Mouse (Mus musculus): ENCODE measurements around the gene Cep41. TPM values are rescaled to one million over a fixed set of nuclear protein-coding genes. Genes with fewer than 3 reads are reported as not detected.

Cep41 gene
- polyA plus RNA-seq, 1 experiment, result 2.6 TPM

DNA sequence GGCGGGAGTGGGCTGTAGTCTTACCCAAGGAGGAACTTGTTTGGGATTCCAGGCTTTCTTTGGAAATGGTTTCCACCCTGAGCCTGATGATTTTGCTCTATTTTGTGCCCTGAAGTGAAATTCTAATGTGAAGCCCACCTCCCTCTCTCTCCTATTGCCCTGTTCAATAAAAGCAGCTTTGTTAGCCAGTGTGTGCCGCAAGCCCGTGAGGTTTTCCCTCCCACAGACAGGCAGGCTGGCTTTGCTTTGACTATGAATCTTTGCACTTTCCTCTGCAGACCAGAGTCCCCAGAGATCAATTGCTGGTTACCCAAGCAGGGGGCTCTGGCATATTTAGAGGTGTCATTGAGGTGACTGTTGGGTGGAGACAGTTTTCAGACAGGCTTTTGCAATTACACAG, 49.1 kb downstream of the Cep41 start:
- Histone ChIP-seq H3K36me3 (ENCODE audit: control insufficient read depth, insufficient read depth, low read length) (no peaks in the 10 kb centered on the region), H3K4me1 (ENCODE audit: control insufficient read depth, insufficient read depth, low read length) (no peaks in the 10 kb centered on the region), H3K27me3 (replicated peaks; ENCODE audit: control insufficient read depth, insufficient read depth, low read length) (no peaks in the 10 kb centered on the region), H3K4me3 (ENCODE audit: insufficient read depth, low read depth, low read length) (no peak overlapping the region), H3K27ac (ENCODE audit: insufficient read depth, low read depth, low read length) (no peak overlapping the region)
- DNase-seq, result no peak
- 84% methylated on average over 3 of the region's 3 CpGs for WGBS
- TF ChIP-seq POLR2A (IDR thresholded peaks at IDR 0.05; ENCODE audit: low read depth, low read length) (no peak), CTCF (conservative IDR thresholded peaks at IDR 0.05; ENCODE audit: insufficient read depth, insufficient read length, low read depth, low read length) (no peak)

DNA sequence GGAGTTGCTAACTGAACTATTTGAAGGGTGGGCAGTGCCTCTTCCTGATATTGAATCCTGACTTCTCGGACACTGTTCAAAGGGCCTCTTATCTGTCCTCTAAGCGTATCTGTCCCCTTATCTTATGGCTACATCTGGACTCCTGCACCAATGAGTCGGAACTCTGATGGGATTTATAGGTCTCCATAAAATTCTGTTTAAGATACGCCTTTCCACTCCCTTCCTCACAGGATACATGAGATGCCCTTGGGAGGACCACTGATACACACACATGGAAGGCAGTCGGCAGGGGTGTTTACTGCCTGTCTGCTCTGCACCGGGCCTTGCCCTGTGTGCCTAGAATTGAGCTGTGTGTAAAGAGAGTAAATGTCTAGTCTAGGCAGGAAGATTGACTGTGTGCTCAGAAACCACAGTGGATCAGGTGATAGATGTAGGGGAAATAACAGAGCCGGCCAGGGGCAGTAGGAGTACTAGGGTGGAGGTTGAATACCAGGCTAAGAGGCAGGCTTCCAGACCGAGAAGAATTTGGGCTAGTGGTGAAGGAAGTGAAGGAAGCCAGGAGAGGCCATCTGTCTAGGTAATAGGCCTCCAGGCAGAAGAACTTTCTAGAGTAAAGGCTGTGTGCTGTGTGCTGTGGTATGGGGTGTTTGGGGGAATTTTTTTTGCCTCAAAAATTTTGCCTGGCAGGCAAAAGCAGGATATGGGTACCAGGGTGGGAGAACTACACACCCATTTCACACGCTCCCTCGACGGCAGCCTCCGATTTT, 49.7 kb downstream of the Cep41 start:
- H3K4me1 ChIP-seq (ENCODE audit: control insufficient read depth, insufficient read depth, low read length), result no peaks in the 10 kb centered on the region
- no peak for TF ChIP-seq CTCF (conservative IDR thresholded peaks at IDR 0.05; ENCODE audit: insufficient read depth, insufficient read length, low read depth, low read length)
- H3K27ac ChIP-seq (ENCODE audit: insufficient read depth, low read depth, low read length), result no peak overlapping the region
- H3K4me3 ChIP-seq (ENCODE audit: insufficient read depth, low read depth, low read length), result no peak overlapping the region
- no peak for DNase-seq
- no peaks in the 10 kb centered on the region for H3K36me3 ChIP-seq (ENCODE audit: control insufficient read depth, insufficient read depth, low read length)
- 58% methylated on average over 12 of the region's 12 CpGs for WGBS
- no peaks in the 10 kb centered on the region for H3K27me3 ChIP-seq (replicated peaks; ENCODE audit: control insufficient read depth, insufficient read depth, low read length)

DNA sequence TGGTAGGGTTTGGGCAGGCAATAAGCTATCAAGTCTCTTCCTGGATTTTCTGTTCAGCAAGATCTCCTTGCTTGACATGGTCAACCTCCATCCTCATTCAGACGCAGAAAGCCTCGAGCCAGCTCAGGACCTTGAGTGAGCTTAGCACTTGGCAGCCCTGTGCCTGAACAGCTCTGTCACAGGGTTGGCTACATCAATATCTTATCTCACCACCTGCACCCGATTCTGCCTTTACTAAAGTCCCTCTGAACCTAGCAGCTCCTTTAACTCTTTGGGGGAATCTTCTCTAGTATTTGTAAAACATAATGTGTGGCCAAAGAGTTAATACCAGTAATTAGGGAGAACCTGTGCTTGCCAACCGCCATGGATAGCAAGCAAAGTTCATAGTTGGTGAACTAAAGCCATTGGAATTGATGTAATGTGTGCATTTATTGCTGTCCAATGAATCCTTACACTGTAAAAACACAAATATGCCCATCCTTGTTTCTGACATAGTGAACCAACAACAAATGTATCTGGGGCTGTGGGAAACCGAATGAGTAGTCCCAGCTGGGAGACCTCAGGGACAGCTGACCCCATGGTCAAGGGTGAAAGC, 54.8 kb downstream of the Cep41 start, which contains the start of gene Cpa1:
Gene Cpa1, plus strand, starts transcription at position 545 of the 595 bp plus-strand sequence.
- no peak within 1 kb of the TSS for H3K4me3 ChIP-seq (ENCODE audit: insufficient read depth, low read depth, low read length)
- DNase-seq, result no peak
- no peaks in the 10 kb centered on the region for H3K36me3 ChIP-seq (ENCODE audit: control insufficient read depth, insufficient read depth, low read length)
- WGBS, result 77% methylated on average over 5 of the region's 5 CpGs
- no peak within 1 kb of the TSS for H3K27ac ChIP-seq (ENCODE audit: insufficient read depth, low read depth, low read length)
- TF ChIP-seq CTCF (conservative IDR thresholded peaks at IDR 0.05; ENCODE audit: insufficient read depth, insufficient read length, low read depth, low read length) (no peak), POLR2A (IDR thresholded peaks at IDR 0.05; ENCODE audit: low read depth, low read length) (no peak)
- H3K4me1 ChIP-seq (ENCODE audit: control insufficient read depth, insufficient read depth, low read length), result no peaks in the 10 kb centered on the region
- no peaks in the 10 kb centered on the region for H3K27me3 ChIP-seq (replicated peaks; ENCODE audit: control insufficient read depth, insufficient read depth, low read length)

DNA sequence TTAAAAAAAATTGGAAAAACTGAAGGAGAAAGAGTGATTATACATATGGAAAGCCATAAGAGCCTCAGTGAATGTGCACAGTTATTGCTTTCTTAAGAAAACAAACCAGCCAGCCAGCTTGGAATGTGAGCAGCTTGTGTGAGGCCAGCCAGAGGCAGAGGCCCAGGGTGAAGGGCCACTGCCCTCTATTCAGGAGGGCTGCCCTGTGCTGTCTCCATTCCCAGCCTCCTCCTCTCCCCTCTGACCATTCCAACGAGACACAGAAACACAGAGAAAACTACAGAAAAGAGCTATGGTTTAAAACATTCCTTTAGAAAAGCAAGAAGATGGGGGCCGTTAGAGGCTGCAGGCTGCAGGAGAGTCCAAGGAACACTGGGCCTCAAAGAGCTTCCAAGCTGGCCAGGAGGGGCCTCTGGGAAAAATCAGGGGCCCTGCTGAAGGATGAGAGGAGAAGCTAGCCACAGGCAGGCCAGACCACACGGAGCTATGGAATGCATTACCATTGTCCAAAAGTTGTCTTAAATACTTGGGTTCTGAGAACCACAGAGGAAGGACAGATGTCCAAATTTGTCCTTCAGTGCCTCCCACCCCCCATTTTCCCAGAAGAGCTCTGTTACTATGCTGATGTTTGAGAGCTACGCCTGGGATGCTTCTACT, 57.2 kb downstream of the Cep41 start:
- 53% methylated on average over 4 of the region's 4 CpGs for whole genome bisulfite sequencing
- H3K4me3 ChIP-seq (ENCODE audit: insufficient read depth, low read depth, low read length), result no peak overlapping the region
- peak; percentile 9 for DNase-seq
- no peaks in the 10 kb centered on the region for H3K36me3 ChIP-seq (ENCODE audit: control insufficient read depth, insufficient read depth, low read length)
- H3K27ac ChIP-seq (ENCODE audit: insufficient read depth, low read depth, low read length), result no peak overlapping the region
- no peaks in the 10 kb centered on the region for H3K27me3 ChIP-seq (replicated peaks; ENCODE audit: control insufficient read depth, insufficient read depth, low read length)
- no peaks in the 10 kb centered on the region for H3K4me1 ChIP-seq (ENCODE audit: control insufficient read depth, insufficient read depth, low read length)
- TF ChIP-seq POLR2A (IDR thresholded peaks at IDR 0.05; ENCODE audit: low read depth, low read length) (no peak), CTCF (conservative IDR thresholded peaks at IDR 0.05; ENCODE audit: insufficient read depth, insufficient read length, low read depth, low read length) (no peak)

DNA sequence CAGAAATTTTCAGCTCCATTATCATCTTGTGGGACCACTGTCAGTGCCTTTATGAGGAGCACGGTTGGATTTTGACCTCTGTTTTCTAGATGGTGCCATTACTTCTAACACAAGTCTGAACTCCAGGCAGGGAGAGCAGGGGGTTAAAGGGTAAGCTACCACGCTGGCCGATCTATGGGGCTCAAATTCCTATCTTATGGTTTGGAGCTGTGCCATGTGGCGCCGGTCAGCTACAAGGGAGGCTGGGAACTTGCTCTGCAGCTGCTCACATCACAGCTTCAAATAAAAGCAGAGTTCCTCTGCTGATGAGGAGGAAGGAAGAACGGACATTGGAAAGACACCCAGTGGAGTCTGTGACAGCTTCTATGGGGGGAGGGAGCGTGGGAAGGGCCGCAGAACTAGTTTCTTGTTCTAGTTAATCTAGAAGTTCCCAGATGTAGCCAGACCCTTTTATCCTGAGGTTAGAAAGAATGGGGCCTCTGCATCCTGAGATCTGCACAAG, 58.1 kb downstream of the Cep41 start:
- H3K27ac ChIP-seq (ENCODE audit: insufficient read depth, low read depth, low read length), result no peak overlapping the region

DNA sequence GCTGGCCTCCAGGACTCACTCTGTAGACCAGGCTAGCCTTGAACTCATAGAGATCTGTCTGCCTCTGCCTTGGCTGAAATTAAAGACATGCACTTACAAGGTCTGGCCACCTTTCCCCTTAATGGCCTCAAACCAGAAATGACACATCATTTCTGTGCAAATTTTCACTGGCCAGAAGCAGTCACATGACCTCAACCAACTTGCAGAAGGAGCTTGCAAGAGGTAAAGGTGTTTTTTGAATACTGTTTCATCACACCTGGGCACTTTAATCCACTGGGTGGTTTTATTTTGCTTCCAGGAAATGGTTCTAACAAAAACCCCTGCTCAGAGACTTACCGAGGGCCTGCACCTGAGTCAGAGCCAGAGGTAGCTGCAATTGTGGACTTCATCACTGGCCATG, 63.6 kb downstream of the Cep41 start:
- no peak overlapping the region for H3K27ac ChIP-seq (ENCODE audit: insufficient read depth, low read depth, low read length)
- H3K36me3 ChIP-seq (ENCODE audit: control insufficient read depth, insufficient read depth, low read length), result no peaks in the 10 kb centered on the region
- WGBS, result 94% methylated on average over 1 of the region's 1 CpGs
- TF ChIP-seq CTCF (conservative IDR thresholded peaks at IDR 0.05; ENCODE audit: insufficient read depth, insufficient read length, low read depth, low read length) (no peak), POLR2A (IDR thresholded peaks at IDR 0.05; ENCODE audit: low read depth, low read length) (no peak)
- DNase-seq, result no peak
- no peaks in the 10 kb centered on the region for H3K4me1 ChIP-seq (ENCODE audit: control insufficient read depth, insufficient read depth, low read length)
- H3K27me3 ChIP-seq (replicated peaks; ENCODE audit: control insufficient read depth, insufficient read depth, low read length), result no peaks in the 10 kb centered on the region
- no peak overlapping the region for H3K4me3 ChIP-seq (ENCODE audit: insufficient read depth, low read depth, low read length)

More for the DNA sequence above, 58.1 kb downstream of the Cep41 start:
- DNase-seq, result no peak
- TF ChIP-seq CTCF (conservative IDR thresholded peaks at IDR 0.05; ENCODE audit: insufficient read depth, insufficient read length, low read depth, low read length) (no peak), POLR2A (IDR thresholded peaks at IDR 0.05; ENCODE audit: low read depth, low read length) (no peak)
- Histone ChIP-seq H3K4me3 (ENCODE audit: insufficient read depth, low read depth, low read length) (no peak overlapping the region), H3K27me3 (replicated peaks; ENCODE audit: control insufficient read depth, insufficient read depth, low read length) (no peaks in the 10 kb centered on the region), H3K36me3 (ENCODE audit: control insufficient read depth, insufficient read depth, low read length) (no peaks in the 10 kb centered on the region), H3K4me1 (ENCODE audit: control insufficient read depth, insufficient read depth, low read length) (no peaks in the 10 kb centered on the region)
- WGBS, result 45% methylated on average over 8 of the region's 8 CpGs

DNA sequence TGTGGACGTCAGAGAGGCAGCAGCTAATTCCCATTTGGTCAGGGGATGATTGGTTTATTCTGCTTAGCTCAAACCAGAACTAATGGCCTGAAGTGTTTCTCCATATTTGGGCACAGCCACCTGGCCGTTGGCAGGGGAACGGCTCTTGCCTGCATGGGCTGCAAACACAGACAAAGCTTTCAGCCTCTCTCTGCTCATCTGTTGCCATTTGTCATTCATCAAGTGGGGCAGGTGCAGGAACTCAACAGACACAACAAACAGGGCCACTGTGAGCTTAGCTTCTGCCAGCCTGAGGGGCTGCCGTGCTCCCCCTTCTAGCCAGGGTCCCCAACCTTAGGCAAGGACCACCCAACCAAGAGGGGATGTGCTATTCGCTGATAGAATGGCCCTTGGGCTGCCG, 65.4 kb downstream of the Cep41 start:
- Histone ChIP-seq H3K27ac (ENCODE audit: insufficient read depth, low read depth, low read length) (no peak overlapping the region), H3K4me1 (ENCODE audit: control insufficient read depth, insufficient read depth, low read length) (no peaks in the 10 kb centered on the region), H3K36me3 (ENCODE audit: control insufficient read depth, insufficient read depth, low read length) (no peaks in the 10 kb centered on the region), H3K27me3 (replicated peaks; ENCODE audit: control insufficient read depth, insufficient read depth, low read length) (no peaks in the 10 kb centered on the region), H3K4me3 (ENCODE audit: insufficient read depth, low read depth, low read length) (no peak overlapping the region)
- DNase-seq, result no peak
- TF ChIP-seq POLR2A (IDR thresholded peaks at IDR 0.05; ENCODE audit: low read depth, low read length) (no peak), CTCF (conservative IDR thresholded peaks at IDR 0.05; ENCODE audit: insufficient read depth, insufficient read length, low read depth, low read length) (no peak)
- WGBS, result 39% methylated on average over 6 of the region's 6 CpGs
